Mouse (Mus musculus) ovary, adult 18-20 months (tissue): ENCODE measurements around the gene Myo19.

ENCODE experiments used
- DNase-seq: peaks from one replicate; pipeline ENCODE4 v3.0.0; 2022; ENCODE audit warnings: low spot score, mixed read lengths

Myo19 gene

GRCm38 (mm10) chr11:84886767-84887511 is 7.0 kb downstream of the Myo19 start:
- DNase-seq = no peak

DNA sequence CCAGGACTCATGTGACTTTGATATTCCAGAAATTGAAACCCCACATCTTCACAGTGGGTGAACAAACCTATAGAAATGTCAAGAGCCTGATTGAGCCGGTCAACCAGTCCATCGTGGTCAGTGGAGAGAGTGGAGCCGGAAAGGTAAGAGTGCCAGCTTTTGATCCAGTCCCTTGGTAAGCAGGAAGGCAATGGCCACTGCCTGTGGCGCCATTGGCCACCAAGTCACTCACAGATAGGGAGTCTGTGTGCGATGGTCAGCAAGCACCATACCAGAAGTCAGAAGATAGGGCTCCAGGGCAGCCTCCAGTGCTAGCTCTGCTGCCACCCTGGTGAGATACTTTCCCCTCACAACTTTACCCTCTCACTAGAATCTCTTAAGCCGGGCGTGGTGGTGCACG is 8.1 kb downstream of the Myo19 start:
- no peak for DNase-seq

GRCm38 (mm10) chr11:84889492-84889891 is 9.5 kb downstream of the Myo19 start:
- DNase-seq = no peak

GRCm38 (mm10) chr11:84891705-84892104 is 11.8 kb downstream of the Myo19 start:
- no peak for DNase-seq

- DNase-seq = no peak
Observed at GRCm38 (mm10) chr11:84893113-84893512, 13.2 kb downstream of the Myo19 start.

GRCm38 (mm10) chr11:84904597-84905144 is 24.7 kb downstream of the Myo19 start:
- DNase-seq = no peak

- DNase-seq = no peak
Observed at GRCm38 (mm10) chr11:84907081-84907480, 27.1 kb downstream of the Myo19 start.

GRCm38 (mm10) chr11:84908480-84908879 is 28.5 kb downstream of the Myo19 start:
- no peak for DNase-seq

- no peak for DNase-seq
Observed at GRCm38 (mm10) chr11:84910411-84910810, 30.5 kb downstream of the Myo19 start.

- no peak for DNase-seq
Observed at GRCm38 (mm10) chr11:84914673-84915072, 34.7 kb downstream of the Myo19 start.

DNA sequence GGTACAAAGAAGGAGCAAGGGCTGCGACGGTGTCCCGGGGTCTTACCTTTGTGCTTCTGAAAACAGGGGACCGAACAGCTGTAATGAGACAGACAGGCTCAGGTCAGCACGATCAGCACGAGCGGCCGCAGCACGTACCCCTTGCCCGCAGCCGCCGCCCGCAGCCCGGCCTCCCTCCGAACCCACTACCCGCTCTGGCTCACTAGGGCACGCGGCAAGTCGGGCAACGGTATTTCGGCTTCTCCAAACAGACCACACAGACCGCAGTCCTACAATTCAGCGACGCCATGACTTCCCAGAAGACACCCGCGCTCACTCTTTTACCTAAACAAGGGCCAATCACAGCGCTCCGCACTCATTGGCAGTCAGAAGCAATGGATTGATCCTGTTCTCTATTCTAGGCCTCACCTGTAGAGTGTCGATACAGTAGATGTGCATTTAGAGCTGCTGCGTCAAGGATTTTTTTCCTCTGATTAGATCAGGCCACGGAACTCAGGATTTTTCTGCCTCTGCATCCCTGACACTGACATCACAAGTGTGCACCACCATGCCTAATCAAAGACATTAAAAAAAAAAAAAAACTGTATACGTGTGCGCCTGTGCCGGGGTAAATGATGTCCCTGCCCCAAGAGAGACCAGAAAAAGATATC is 36.2 kb downstream of the Myo19 start, which contains the start of gene Znhit3:
Znhit3 (minus strand) TSS at position 314 of the 650 bp plus-strand sequence.
- peak; percentile 74 for DNase-seq

GRCm38 (mm10) chr11:84916703-84917300 is 36.9 kb downstream of the Myo19 start:
- DNase-seq = no peak

GRCm38 (mm10) chr11:84918425-84918824 is 38.5 kb downstream of the Myo19 start:
- peak; percentile 18 for DNase-seq

- no peak for DNase-seq
Observed at GRCm38 (mm10) chr11:84919276-84919675, 39.3 kb downstream of the Myo19 start.

- no peak for DNase-seq
Observed at GRCm38 (mm10) chr11:84919951-84920350, 40.0 kb downstream of the Myo19 start.

DNA sequence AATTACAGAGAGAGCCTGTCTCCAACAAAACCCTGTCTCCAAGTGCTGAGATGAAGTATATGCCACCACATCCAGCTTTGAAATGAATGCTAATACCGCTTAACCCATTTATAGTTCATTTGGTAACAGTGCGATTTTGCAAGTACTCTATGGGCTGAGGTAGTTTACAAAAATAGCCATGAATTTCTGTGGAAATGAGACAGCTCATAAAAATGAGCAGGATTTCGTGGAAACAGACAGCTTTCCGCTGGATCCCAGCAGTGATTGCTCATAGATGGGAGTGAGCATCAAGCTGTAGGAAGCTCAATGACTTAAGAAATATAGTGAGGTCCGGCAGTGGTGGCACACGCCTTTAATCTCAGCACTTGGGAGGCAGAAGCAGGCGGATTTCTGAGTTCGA is 41.0 kb downstream of the Myo19 start:
- DNase-seq = no peak

GRCm38 (mm10) chr11:84932261-84932660 is 52.3 kb downstream of the Myo19 start:
- DNase-seq = no peak

DNA sequence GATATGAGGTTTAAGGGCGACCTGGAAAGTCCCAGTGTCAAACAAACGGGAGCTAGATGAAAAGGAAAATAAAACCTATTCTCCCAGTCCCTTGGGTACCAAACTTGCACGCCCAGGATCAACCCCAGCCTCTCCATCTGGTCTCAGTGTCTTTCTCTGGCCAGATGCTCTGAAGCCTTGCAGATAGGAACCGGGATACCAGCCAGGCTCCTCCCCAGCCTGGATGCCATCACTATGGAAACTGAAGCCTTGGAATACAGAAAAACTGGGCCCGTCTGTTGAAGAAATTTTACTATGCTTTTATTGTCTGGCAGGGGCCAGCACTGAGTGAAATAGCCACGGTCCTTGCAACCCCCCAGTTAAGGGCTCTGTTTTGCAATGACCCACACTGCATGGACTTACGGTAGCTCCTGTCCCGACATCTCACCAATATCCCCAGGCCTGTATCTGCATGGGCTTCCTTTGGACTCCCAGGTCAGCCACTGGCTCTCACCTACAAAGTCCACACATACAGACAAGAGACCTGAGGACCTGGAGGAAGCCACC is 59.6 kb downstream of the Myo19 start:
- no peak for DNase-seq

- no peak for DNase-seq
Observed at GRCm38 (mm10) chr11:84940140-84940539, 60.2 kb downstream of the Myo19 start.

- peak; percentile 31 for DNase-seq
Observed at GRCm38 (mm10) chr11:84943948-84944347, 64.0 kb downstream of the Myo19 start.

GRCm38 (mm10) chr11:84944639-84945435 is 64.9 kb downstream of the Myo19 start:
- no peak for DNase-seq

DNA sequence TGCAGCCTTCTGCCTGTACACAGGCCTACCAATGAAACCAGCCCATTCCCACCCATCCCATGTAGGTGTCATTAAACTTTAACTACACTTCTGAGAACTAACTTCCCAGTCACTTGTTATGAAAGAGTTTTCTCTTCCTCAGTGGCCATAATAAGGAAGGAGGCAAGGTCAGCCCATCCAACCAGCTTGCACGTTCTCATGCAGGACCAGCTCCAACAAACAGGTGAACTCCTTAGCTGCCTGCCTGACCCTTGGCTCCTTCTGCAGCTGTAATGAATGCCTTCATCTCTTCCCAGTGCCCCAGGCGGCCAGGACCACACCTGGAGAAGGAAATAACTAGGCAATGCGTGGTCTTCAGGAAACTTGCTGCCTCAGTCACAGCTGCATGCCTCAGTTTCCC is 65.9 kb downstream of the Myo19 start:
- DNase-seq = no peak
